Mouse (Mus musculus) G1E (cell line): ENCODE results near the gene Gm21750. TPM values are rescaled to one million over a fixed set of nuclear protein-coding genes. Genes with fewer than 3 reads are reported as not detected.

Experiments used
- ATAC-seq: 2 replicates; pipeline ENCODE4 v1.8.0; 2016; ENCODE audit warnings: mild to moderate bottlenecking; ENCODE audit not compliant: insufficient number of reproducible peaks, poor library complexity, low FRiP score, severe bottlenecking; ENCODE audit errors: extremely low read depth
- DNase-seq: peaks from one replicate; pipeline ENCODE4 v3.0.0; 2012; ENCODE audit warnings: low spot score
- H3K27me3 ChIP-seq: 2 replicates; pipeline ENCODE4 v1.6.1; 2012; ENCODE audit warnings: mild to moderate bottlenecking, low read length, inconsistent platforms; ENCODE audit not compliant: insufficient read depth
- H3K36me3 ChIP-seq: replicated peaks from 2 replicates; pipeline ENCODE3; 2012; ENCODE audit warnings: mild to moderate bottlenecking, inconsistent platforms
- H3K4me1 ChIP-seq: 2 replicates; pipeline ENCODE4 v1.6.1; 2012; ENCODE audit warnings: low read depth, low read length, inconsistent platforms, mixed read lengths; ENCODE audit not compliant: insufficient read depth
- H3K4me3 ChIP-seq: 2 replicates; pipeline ENCODE4 v1.5.1; 2012; ENCODE audit warnings: low read depth, mild to moderate bottlenecking, inconsistent platforms, low read length, moderate library complexity, mixed read lengths
- H3K9me3 ChIP-seq: replicated peaks from 2 replicates; pipeline ENCODE4 v1.6.1; 2012; ENCODE audit warnings: inconsistent platforms
- CTCF ChIP-seq: IDR thresholded peaks from 2 replicates; pipeline ENCODE4 v1.5.1; 2012; ENCODE audit warnings: low read depth, low read length, inconsistent platforms, mixed read lengths
- GATA1 ChIP-seq: IDR thresholded peaks from 2 replicates; pipeline ENCODE4 v1.6.1; 2012; ENCODE audit warnings: borderline replicate concordance, low read length, inconsistent platforms, mixed read lengths
- GATA2 ChIP-seq: IDR thresholded peaks from 2 replicates; pipeline ENCODE4 v1.6.1; 2012; ENCODE audit warnings: low read depth, low read length, inconsistent platforms, borderline replicate concordance
- POLR2AphosphoS5 ChIP-seq: IDR thresholded peaks from 2 replicates; pipeline ENCODE4 v1.6.1; 2012; ENCODE audit warnings: low read depth, low read length, inconsistent platforms; ENCODE audit not compliant: insufficient replicate concordance
- TAL1 ChIP-seq: conservative IDR thresholded peaks from 2 replicates; pipeline ENCODE4 v1.6.1; 2012; ENCODE audit warnings: low read depth, low read length, inconsistent platforms, mixed read lengths
- polyA plus RNA-seq: library from polyadenylated mRNA; stranded (reverse); fragments of >175 nt; gene quantifications from 2 replicates; pipeline ENCODE4 v1.2.3, GENCODE M21; 2012
- total RNA-seq, 2 experiments: library from RNA; stranded (forward) in 1 of 2; stranded (reverse) in 1 of 2; fragments of 200-1000 nt in 1 of 2; fragments of >200 nt in 1 of 2; fragmentation: Nextera tagmentation in 1 of 2; gene quantifications; 2 replicates each; pipeline ENCODE4 v1.2.3; 2014 to 2017

Gm21750 gene
- total and polyA plus RNA-seq, 3 experiments, result 0.66 TPM; not detected in 2

DNA sequence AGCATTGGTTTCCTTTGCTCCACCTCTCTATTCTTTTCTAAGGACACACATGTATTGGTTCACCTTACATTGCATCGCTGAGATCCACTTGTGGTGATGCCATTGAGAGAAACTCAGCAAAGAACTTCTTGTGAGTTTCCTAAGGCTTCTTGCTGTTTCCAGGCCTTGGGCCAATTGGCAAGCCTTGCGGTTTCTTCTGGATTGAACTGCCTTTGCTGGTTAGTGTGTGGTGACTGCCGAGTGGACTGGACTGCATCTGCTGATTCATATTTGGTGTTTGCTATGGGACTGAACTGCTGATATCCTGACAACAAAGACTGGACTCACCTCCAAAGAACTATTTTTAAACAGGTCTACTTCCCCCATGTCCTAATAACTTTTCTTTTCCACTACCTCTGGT, 26.7 kb upstream of the Gm21750 start:
- no peaks in the 10 kb centered on the region for H3K4me1 ChIP-seq
- H3K36me3 ChIP-seq, result no peaks in the 10 kb centered on the region
- H3K4me3 ChIP-seq, result no peak overlapping the region
- H3K27me3 ChIP-seq, result peaks cover 4% of the 10 kb centered on the region; the same call in 1 of the 2 replicates
- no peak for DNase-seq
- no peaks in the 10 kb centered on the region for H3K9me3 ChIP-seq
- TF ChIP-seq GATA2 (no peak), CTCF (no peak), GATA1 (no peak), POLR2AphosphoS5 (no peak), TAL1 (no peak)
- ATAC-seq, result no peak

DNA sequence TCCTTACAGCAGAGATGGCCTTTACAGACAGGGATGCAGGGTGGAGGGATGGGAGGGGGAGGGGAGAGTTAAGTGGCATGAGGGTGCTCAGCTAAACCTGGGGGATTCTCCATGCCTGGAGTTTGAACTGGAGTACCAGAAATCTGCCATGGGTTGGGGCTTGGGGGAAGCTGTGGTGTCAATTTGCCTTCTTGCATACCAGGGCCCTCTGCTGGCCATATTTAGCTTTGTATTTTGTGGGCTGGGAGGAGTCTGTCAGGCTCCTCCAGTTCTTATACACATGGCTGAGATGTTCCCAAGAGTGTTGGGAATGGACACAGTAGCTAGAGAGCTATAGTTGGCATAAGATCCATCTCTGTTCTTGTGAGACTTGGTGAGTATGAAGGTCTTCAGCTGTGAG, 23.6 kb upstream of the Gm21750 start:
- DNase-seq (peak; percentile 3), ATAC-seq (no peak)
- Histone ChIP-seq H3K9me3 (no peaks in the 10 kb centered on the region), H3K4me1 (no peaks in the 10 kb centered on the region), H3K4me3 (no peak overlapping the region), H3K36me3 (no peaks in the 10 kb centered on the region), H3K27me3 (peaks cover 4% of the 10 kb centered on the region; the same call in 1 of the 2 replicates)
- TF ChIP-seq TAL1 (no peak), POLR2AphosphoS5 (no peak), CTCF (no peak), GATA2 (no peak), GATA1 (no peak)

GRCm38 (mm10) chr14:73650179-73650578, 10.8 kb upstream of the Gm21750 start:
- Histone ChIP-seq H3K36me3 (no peaks in the 10 kb centered on the region), H3K4me1 (no peaks in the 10 kb centered on the region), H3K4me3 (no peak overlapping the region), H3K27me3 (no peaks in the 10 kb centered on the region), H3K9me3 (no peaks in the 10 kb centered on the region)
- no peak for TF ChIP-seq CTCF
- TF ChIP-seq POLR2AphosphoS5, result no peak
- no peak for TF ChIP-seq TAL1
- no peak for TF ChIP-seq GATA2
- TF ChIP-seq GATA1, result no peak
- DNase-seq (no peak), ATAC-seq (no peak)

- H3K4me1 ChIP-seq, result no peaks in the 10 kb centered on the region
- TF ChIP-seq TAL1, result no peak
- no peak for TF ChIP-seq GATA2
- H3K27me3 ChIP-seq, result 0 out of 2 replicates have a peak, but pooled peaks cover 3% of the 10 kb centered on the region
- H3K9me3 ChIP-seq, result no peaks in the 10 kb centered on the region
- no peak overlapping the region for H3K4me3 ChIP-seq
- H3K36me3 ChIP-seq, result no peaks in the 10 kb centered on the region
- ATAC-seq (no peak), DNase-seq (no peak)
Observed at GRCm38 (mm10) chr14:73670091-73670490, 9.1 kb downstream of the Gm21750 start.

- no peak for TF ChIP-seq GATA2
- TF ChIP-seq CTCF, result no peak
- no peak for TF ChIP-seq POLR2AphosphoS5
- TF ChIP-seq GATA1, result no peak
- TF ChIP-seq TAL1, result no peak
- Histone ChIP-seq H3K9me3 (no peaks in the 10 kb centered on the region), H3K4me1 (no peaks in the 10 kb centered on the region), H3K4me3 (no peak overlapping the region), H3K36me3 (no peaks in the 10 kb centered on the region), H3K27me3 (no peaks in the 10 kb centered on the region)
- DNase-seq (no peak), ATAC-seq (no peak)
Observed at GRCm38 (mm10) chr14:73687726-73688125, 26.7 kb downstream of the Gm21750 start.

DNA sequence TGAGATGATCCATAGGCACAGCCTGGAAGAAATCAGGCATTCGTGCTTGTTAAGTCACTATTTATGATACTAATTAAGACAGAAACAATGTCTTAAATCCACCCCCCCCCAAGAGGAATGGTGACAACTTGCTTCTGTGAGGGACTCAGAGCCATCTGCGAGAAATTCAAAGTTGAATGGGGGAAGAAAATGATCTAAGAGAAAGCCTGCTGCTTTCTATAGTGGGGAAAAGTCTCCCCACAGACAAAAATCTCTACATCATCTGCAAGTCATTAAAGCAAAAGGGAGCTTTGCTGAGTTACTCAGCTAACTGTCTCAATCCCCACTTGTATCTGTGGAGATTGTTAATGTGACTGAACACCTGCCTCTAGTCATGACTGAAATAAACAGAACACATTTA, 27.4 kb downstream of the Gm21750 start:
- no peak for DNase-seq
- no peak for ATAC-seq
- Histone ChIP-seq H3K4me1 (no peaks in the 10 kb centered on the region), H3K27me3 (no peaks in the 10 kb centered on the region), H3K36me3 (no peaks in the 10 kb centered on the region), H3K9me3 (no peaks in the 10 kb centered on the region), H3K4me3 (no peak overlapping the region)
- TF ChIP-seq POLR2AphosphoS5 (no peak), GATA2 (no peak), TAL1 (no peak), GATA1 (no peak), CTCF (no peak)

DNA sequence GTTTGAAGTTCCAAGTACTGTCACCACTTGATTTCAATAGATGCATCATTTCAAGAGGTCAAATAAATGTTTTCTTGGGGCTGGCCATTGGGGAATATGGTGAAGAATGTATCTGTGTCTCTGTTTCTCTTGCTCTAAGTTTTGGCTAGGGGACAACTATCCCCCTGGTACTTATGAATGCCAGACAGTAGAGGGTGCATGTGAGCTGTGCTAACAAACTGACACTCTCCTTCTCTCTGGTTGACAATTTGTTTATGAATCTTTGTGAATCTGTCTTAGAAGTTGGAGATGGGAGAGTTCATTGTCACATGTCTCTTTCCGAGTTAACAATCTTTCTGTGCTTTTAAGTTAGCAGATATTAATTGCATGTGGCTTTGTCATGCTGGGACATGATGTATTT, 39.2 kb downstream of the Gm21750 start:
- H3K9me3 ChIP-seq, result no peaks in the 10 kb centered on the region
- no peaks in the 10 kb centered on the region for H3K4me1 ChIP-seq
- no peak overlapping the region for H3K4me3 ChIP-seq
- ATAC-seq (no peak), DNase-seq (no peak)
- H3K36me3 ChIP-seq, result no peaks in the 10 kb centered on the region
- no peaks in the 10 kb centered on the region for H3K27me3 ChIP-seq
- TF ChIP-seq GATA1 (no peak), CTCF (no peak), TAL1 (no peak), POLR2AphosphoS5 (no peak), GATA2 (no peak)
